Mouse (Mus musculus) bone marrow macrophage, adult 2 months (primary cell): ENCODE data around the gene Ppp1r14b. TPM values are rescaled to one million over a fixed set of nuclear protein-coding genes. Genes with fewer than 3 reads are reported as not detected.

Source experiments
- H3K27ac ChIP-seq: 2 replicates; pipeline ENCODE4 v1.5.1; 2012; ENCODE audit warnings: low read depth, low read length; ENCODE audit not compliant: insufficient read depth
- H3K4me1 ChIP-seq: 2 replicates; pipeline ENCODE4 v1.6.1; 2012; ENCODE audit warnings: low read length; ENCODE audit not compliant: control insufficient read depth, insufficient read depth
- H3K4me3 ChIP-seq: 2 replicates; pipeline ENCODE4 v1.5.1; 2012; ENCODE audit warnings: mild to moderate bottlenecking, low read length, moderate library complexity; ENCODE audit not compliant: insufficient read depth
- CTCF ChIP-seq: IDR thresholded peaks from 2 replicates; pipeline ENCODE4 v1.5.1; 2012; ENCODE audit warnings: low read depth, mild to moderate bottlenecking, low read length, moderate library complexity
- POLR2A ChIP-seq: IDR thresholded peaks from 2 replicates; pipeline ENCODE4 v1.6.1; 2012; ENCODE audit warnings: mild to moderate bottlenecking, low read depth, low read length, borderline replicate concordance
- polyA plus RNA-seq: library from polyadenylated mRNA; stranded (reverse); fragments of >200 nt; gene quantifications from 2 replicates; pipeline ENCODE4 v1.2.4, GENCODE M21; 2012; ENCODE audit not compliant: missing spikeins, insufficient read depth, insufficient read length

Gene Ppp1r14b
- polyA plus RNA-seq, 1 experiment, result 73.7 TPM

- no peak for TF ChIP-seq CTCF
- TF ChIP-seq POLR2A, result no peak
- no peak overlapping the region for H3K4me3 ChIP-seq
- peaks cover 12% of the 10 kb centered on the region for H3K4me1 ChIP-seq
- H3K27ac ChIP-seq, result no peak overlapping the region
Observed at GRCm38 (mm10) chr19:7013984-7014383, 39.2 kb downstream of the Ppp1r14b start.

GRCm38 (mm10) chr19:7014481-7015135 is 39.8 kb downstream of the Ppp1r14b start:
- Histone ChIP-seq H3K27ac (no peak overlapping the region), H3K4me3 (no peak overlapping the region), H3K4me1 (peaks cover 14% of the 10 kb centered on the region)
- TF ChIP-seq CTCF (no peak), POLR2A (no peak)

GRCm38 (mm10) chr19:7017541-7018457 is 43.0 kb downstream of the Ppp1r14b start:
- peak overlapping the region; percentile 99 for H3K27ac ChIP-seq
- peak overlapping the region; percentile 75 for H3K4me3 ChIP-seq

GRCm38 (mm10) chr19:7018546-7018945 is 43.8 kb downstream of the Ppp1r14b start:
- H3K4me1 ChIP-seq, result peaks cover 20% of the 10 kb centered on the region

More at GRCm38 (mm10) chr19:7017541-7018457, 43.0 kb downstream of the Ppp1r14b start:
- TF ChIP-seq POLR2A (no peak), CTCF (no peak)
- H3K4me1 ChIP-seq, result peaks cover 21% of the 10 kb centered on the region

GRCm38 (mm10) chr19:7019191-7019590 is 44.4 kb downstream of the Ppp1r14b start, which contains the start of gene Fermt3:
Gene Fermt3 (minus strand): TSS chr19:7019469.
- H3K27ac ChIP-seq, result peak within 1 kb of the TSS; percentile 99
- peaks cover 19% of the 10 kb centered on the region for H3K4me1 ChIP-seq
- H3K4me3 ChIP-seq, result peak within 1 kb of the TSS; percentile 75
- TF ChIP-seq POLR2A, result no peak
- no peak for TF ChIP-seq CTCF

More at GRCm38 (mm10) chr19:7018546-7018945, 43.8 kb downstream of the Ppp1r14b start:
- peak overlapping the region; percentile 75 for H3K4me3 ChIP-seq
- TF ChIP-seq CTCF, result no peak
- peak; percentile 57; the same call in 1 of the 2 replicates for TF ChIP-seq POLR2A
- H3K27ac ChIP-seq, result peak overlapping the region; percentile 99

GRCm38 (mm10) chr19:7020224-7020641 is 45.5 kb downstream of the Ppp1r14b start:
- Histone ChIP-seq H3K27ac (peak overlapping the region; percentile 99), H3K4me3 (no peak overlapping the region), H3K4me1 (peaks cover 19% of the 10 kb centered on the region)
- TF ChIP-seq CTCF (peak; percentile 90), POLR2A (no peak)

Other genes with a start within 250 kb of the Ppp1r14b start
- gene Rps6ka4, start 134.3 kb upstream of the Ppp1r14b start, polyA plus RNA-seq, result 17.9 and 20.5 TPM in 2 replicates
- 31.8 and 33.2 TPM in 2 replicates for gene Ccdc88b, start 116.8 kb upstream of the Ppp1r14b start, polyA plus RNA-seq
- 71.2 and 82.0 TPM in 2 replicates for gene Trmt112, start 65.3 kb upstream of the Ppp1r14b start, polyA plus RNA-seq
- 349 and 382 TPM in 2 replicates for gene Prdx5, start 64.9 kb upstream of the Ppp1r14b start, polyA plus RNA-seq
- 35.3 and 41.6 TPM in 2 replicates for gene Esrra, start 53.2 kb upstream of the Ppp1r14b start, polyA plus RNA-seq
- not detected in 2 replicates for gene Catsperz, start 49.6 kb upstream of the Ppp1r14b start, polyA plus RNA-seq
- gene Kcnk4, start 40.5 kb upstream of the Ppp1r14b start, polyA plus RNA-seq, result not detected in 2 replicates
- 36.2 and 38.5 TPM in 2 replicates for gene Bad, start 33.1 kb upstream of the Ppp1r14b start, polyA plus RNA-seq
- gene Gpr137, start 32.5 kb upstream of the Ppp1r14b start, polyA plus RNA-seq, result 31.6 and 36.4 TPM in 2 replicates
- 39.8 and 40.6 TPM in 2 replicates for gene Plcb3, start 1.5 kb downstream of the Ppp1r14b start, polyA plus RNA-seq
- gene Fkbp2, start 5.5 kb downstream of the Ppp1r14b start, polyA plus RNA-seq, result 118 and 126 TPM in 2 replicates
- gene Vegfb, start 12.7 kb downstream of the Ppp1r14b start, polyA plus RNA-seq, result 30.1 and 39.9 TPM in 2 replicates
- gene Dnajc4, start 17.6 kb downstream of the Ppp1r14b start, polyA plus RNA-seq, result 26.8 and 32.2 TPM in 2 replicates
- gene Nudt22, start 21.1 kb downstream of the Ppp1r14b start, polyA plus RNA-seq, result 9.6 and 11.1 TPM in 2 replicates
- 1.7 and 2.5 TPM in 2 replicates for gene Trpt1, start 21.2 kb downstream of the Ppp1r14b start, polyA plus RNA-seq
- gene Fermt3, start 44.5 kb downstream of the Ppp1r14b start, polyA plus RNA-seq, result 179 and 190 TPM in 2 replicates
- gene Stip1, start 65.0 kb downstream of the Ppp1r14b start, polyA plus RNA-seq, result 54.7 and 56.2 TPM in 2 replicates
- gene Macrod1, start 81.8 kb downstream of the Ppp1r14b start, polyA plus RNA-seq, result 14.9 and 18.3 TPM in 2 replicates
- not detected in 2 replicates for gene Flrt1, start 130.8 kb downstream of the Ppp1r14b start, polyA plus RNA-seq
- gene Otub1, start 231.3 kb downstream of the Ppp1r14b start, polyA plus RNA-seq, result 88.1 and 91.4 TPM in 2 replicates
- gene Cox8a, start 242.6 kb downstream of the Ppp1r14b start, polyA plus RNA-seq, result 562 and 638 TPM in 2 replicates